Mouse (Mus musculus) stomach, embryonic 14.5 days (tissue): Measurements from ENCODE around the gene H2-DMb2. TPM values are rescaled to one million over a fixed set of nuclear protein-coding genes. Genes with fewer than 3 reads are reported as not detected.

Experiments
- ATAC-seq: fragments of 200-750 bp; cut with Nextera tagmentation; 2 replicates; pipeline ENCODE4 v1.8.0; 2017; ENCODE audit warnings: low read depth, moderate TSS enrichment; ENCODE audit not compliant: insufficient number of reproducible peaks, insufficient read depth, low FRiP score
- H3K27ac ChIP-seq: fragments of 300-500 bp; sonication (generic); 2 replicates; pipeline ENCODE4 v1.5.1; 2014; ENCODE audit warnings: mild to moderate bottlenecking, low read length, moderate library complexity, mixed read lengths
- H3K27me3 ChIP-seq: fragments of 300-500 bp; sonication (generic); 2 replicates; pipeline ENCODE4 v1.6.1; 2014; ENCODE audit warnings: low read length, control low read depth, mixed read lengths; ENCODE audit not compliant: control insufficient read depth, insufficient read depth
- H3K36me3 ChIP-seq: fragments of 300-500 bp; sonication (generic); 2 replicates; pipeline ENCODE4 v1.6.1; 2014; ENCODE audit warnings: mild to moderate bottlenecking, control low read depth, low read length, moderate library complexity, mixed read lengths; ENCODE audit not compliant: control insufficient read depth, insufficient read depth
- H3K4me1 ChIP-seq: fragments of 300-500 bp; sonication (generic); 2 replicates; pipeline ENCODE4 v1.6.1; 2014; ENCODE audit warnings: low read length, control low read depth, mixed read lengths; ENCODE audit not compliant: control insufficient read depth, insufficient read depth
- H3K4me2 ChIP-seq: fragments of 300-500 bp; sonication (generic); replicated peaks from 2 replicates; pipeline ENCODE4 v1.6.1; 2014; ENCODE audit warnings: low read depth, low read length, control low read depth
- H3K4me3 ChIP-seq: fragments of 300-500 bp; sonication (generic); 2 replicates; pipeline ENCODE4 v1.5.1; 2014; ENCODE audit warnings: low read depth, low read length, control low read depth
- H3K9ac ChIP-seq: fragments of 300-500 bp; sonication (generic); replicated peaks from 2 replicates; pipeline ENCODE4 v1.6.1; 2014; ENCODE audit warnings: low read depth, mild to moderate bottlenecking, control low read depth, low read length, moderate library complexity, mixed read lengths
- H3K9me3 ChIP-seq: fragments of 300-500 bp; sonication (generic); 2 replicates; pipeline ENCODE4 v1.6.1; 2016; ENCODE audit warnings: low read depth, low read length, control low read depth; ENCODE audit not compliant: control insufficient read depth
- WGBS: fragments of 180-500 bp; shearing (Covaris S2); extraction: QIAGEN DNeasy Blood & Tissue Kit; methylation state at CpG from one replicate; pipeline ENCODE4 v1.1.7; 2014; 5-methylcytosine and 5-hydroxymethylcytosine counted together
- polyA plus RNA-seq: library from polyadenylated mRNA; unstranded; fragments of >200 nt; fragmentation: Nextera tagmentation; extraction: Ambion mirVana; gene quantifications from 2 replicates; pipeline ENCODE4 v1.2.1, GENCODE M21; 2014

Gene H2-DMb2
- polyA plus RNA-seq, 1 experiment from 2014 or later = 0.38 TPM

- no peaks in the 10 kb centered on the region for H3K27me3 ChIP-seq
- peak overlapping the region; percentile 98 for H3K4me2 ChIP-seq
- H3K36me3 ChIP-seq = peaks cover 25% of the 10 kb centered on the region
- H3K9me3 ChIP-seq = no peaks in the 10 kb centered on the region
- WGBS = under 1% methylated on average over 31 of the region's 31 CpGs
- H3K9ac ChIP-seq = peak overlapping the region; percentile 90
- H3K4me1 ChIP-seq = peaks cover 14% of the 10 kb centered on the region
- peak overlapping the region; percentile 99 for H3K4me3 ChIP-seq
- peak overlapping the region; percentile 100 for H3K27ac ChIP-seq
- peak; percentile 5; the same call in 1 of the 2 replicates for ATAC-seq
Measured at GRCm38 (mm10) chr17:34120814-34121171, 22.3 kb upstream of the H2-DMb2 start.

DNA sequence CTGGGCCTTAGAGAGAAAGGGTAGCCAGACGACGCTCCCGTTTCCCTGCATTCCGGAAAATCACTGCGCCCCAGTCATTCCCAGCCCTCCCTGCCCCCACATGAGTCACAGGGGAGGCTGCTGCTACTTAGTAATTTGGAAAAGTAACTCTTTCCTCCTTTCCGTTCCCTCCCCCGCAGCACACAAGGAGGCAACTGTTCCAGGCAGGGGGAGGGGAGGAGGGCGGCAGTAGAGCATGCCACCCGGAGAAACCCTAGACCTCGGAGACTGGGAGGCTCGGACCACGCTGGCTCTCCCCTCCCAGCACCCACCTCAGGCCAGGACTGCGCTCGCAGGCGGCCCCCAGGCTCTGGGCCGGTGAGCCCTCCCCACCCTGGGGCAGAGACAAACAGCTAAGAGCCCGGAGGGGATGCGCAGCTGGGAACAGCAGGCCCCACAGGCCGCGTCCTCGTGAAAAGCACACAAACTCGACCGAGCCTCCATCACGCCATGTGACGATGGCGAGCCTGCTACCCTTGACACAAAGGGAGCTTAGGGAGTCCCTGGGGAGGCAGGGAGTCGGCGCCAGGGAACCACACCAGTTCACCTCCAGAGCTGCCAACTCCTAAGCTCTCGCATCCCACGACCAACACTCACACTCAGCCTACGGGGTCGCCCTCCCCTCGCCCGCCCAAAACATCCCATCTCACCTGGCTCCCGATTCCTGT is 21.8 kb upstream of the H2-DMb2 start:
- Histone ChIP-seq H3K4me1 (peaks cover 14% of the 10 kb centered on the region), H3K9ac (peak overlapping the region; percentile 90), H3K9me3 (no peaks in the 10 kb centered on the region), H3K36me3 (peaks cover 20% of the 10 kb centered on the region), H3K27me3 (no peaks in the 10 kb centered on the region), H3K4me3 (peak overlapping the region; percentile 99), H3K27ac (peak overlapping the region; percentile 100), H3K4me2 (peak overlapping the region; percentile 98)
- WGBS = 0% methylated on average over 31 of the region's 35 CpGs
- peak; percentile 12; the same call in 1 of the 2 replicates for ATAC-seq

DNA sequence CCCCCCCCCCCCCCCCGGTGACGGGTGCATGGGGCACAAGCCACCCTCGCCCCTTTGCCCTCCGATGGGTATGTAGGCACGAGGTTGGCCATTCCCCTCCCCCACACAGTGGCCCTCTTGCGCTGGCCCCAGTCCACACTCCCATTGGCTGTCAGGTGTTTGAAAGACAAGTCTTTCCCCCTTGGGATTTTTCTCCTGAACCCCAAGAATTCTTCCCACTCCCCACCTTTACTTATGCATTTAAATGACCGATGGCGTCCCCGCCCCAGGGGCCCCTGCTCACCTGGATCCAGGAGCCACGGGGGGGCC is 21.3 kb upstream of the H2-DMb2 start:
- no peak for ATAC-seq
- no peaks in the 10 kb centered on the region for H3K9me3 ChIP-seq
- 3% methylated on average over 5 of the region's 10 CpGs for WGBS

GRCm38 (mm10) chr17:34122188-34122984 is 20.7 kb upstream of the H2-DMb2 start, which contains the start of gene Brd2:
Brd2 (minus strand) TSS chr17:34122634.
- H3K36me3 ChIP-seq = peaks cover 10% of the 10 kb centered on the region
- ATAC-seq = peak; percentile 56
- WGBS = 1% methylated on average over 70 of the region's 75 CpGs
- peaks cover 8% of the 10 kb centered on the region for H3K4me1 ChIP-seq
- H3K4me3 ChIP-seq = peak within 1 kb of the TSS; percentile 99
- H3K9me3 ChIP-seq = no peaks in the 10 kb centered on the region
- peak within 1 kb of the TSS; percentile 98 for H3K4me2 ChIP-seq
- peak within 1 kb of the TSS; percentile 100 for H3K27ac ChIP-seq
- H3K27me3 ChIP-seq = no peaks in the 10 kb centered on the region
- H3K9ac ChIP-seq = peak within 1 kb of the TSS; percentile 90

More for the DNA sequence above, 21.3 kb upstream of the H2-DMb2 start:
- Histone ChIP-seq H3K4me2 (peak overlapping the region; percentile 98), H3K4me3 (peak overlapping the region; percentile 99), H3K4me1 (peaks cover 8% of the 10 kb centered on the region), H3K36me3 (peaks cover 15% of the 10 kb centered on the region), H3K27ac (peak overlapping the region; percentile 100), H3K27me3 (no peaks in the 10 kb centered on the region), H3K9ac (peak overlapping the region; percentile 90)

DNA sequence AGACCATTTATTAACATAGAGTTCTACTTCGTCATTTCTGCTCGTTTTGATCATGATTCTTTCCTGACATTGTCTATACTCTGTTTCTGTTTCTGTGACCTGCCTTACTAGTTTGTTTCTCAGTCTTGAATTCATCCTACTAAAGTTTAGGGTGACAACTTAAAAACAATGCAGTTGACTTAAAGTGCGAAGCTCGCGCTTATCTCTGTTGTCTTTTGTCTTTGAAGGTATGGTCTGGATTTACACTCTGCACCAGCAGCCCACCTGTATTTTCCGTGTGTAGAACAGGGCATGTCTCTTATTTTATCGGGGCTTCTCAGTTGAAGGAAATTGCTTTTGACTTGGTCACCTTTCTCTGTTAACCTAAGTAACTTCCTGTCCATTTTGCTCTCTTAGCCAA is 20.0 kb upstream of the H2-DMb2 start:
- no peaks in the 10 kb centered on the region for H3K27me3 ChIP-seq
- peak overlapping the region; percentile 98 for H3K4me2 ChIP-seq
- no peak for ATAC-seq
- peak overlapping the region; percentile 90 for H3K9ac ChIP-seq
- H3K4me1 ChIP-seq = peaks cover 12% of the 10 kb centered on the region
- 2% methylated on average over 7 of the region's 7 CpGs for WGBS
- H3K4me3 ChIP-seq = peak overlapping the region; percentile 99
- peak overlapping the region; percentile 100 for H3K27ac ChIP-seq
- peaks cover 8% of the 10 kb centered on the region for H3K36me3 ChIP-seq
- H3K9me3 ChIP-seq = no peaks in the 10 kb centered on the region

DNA sequence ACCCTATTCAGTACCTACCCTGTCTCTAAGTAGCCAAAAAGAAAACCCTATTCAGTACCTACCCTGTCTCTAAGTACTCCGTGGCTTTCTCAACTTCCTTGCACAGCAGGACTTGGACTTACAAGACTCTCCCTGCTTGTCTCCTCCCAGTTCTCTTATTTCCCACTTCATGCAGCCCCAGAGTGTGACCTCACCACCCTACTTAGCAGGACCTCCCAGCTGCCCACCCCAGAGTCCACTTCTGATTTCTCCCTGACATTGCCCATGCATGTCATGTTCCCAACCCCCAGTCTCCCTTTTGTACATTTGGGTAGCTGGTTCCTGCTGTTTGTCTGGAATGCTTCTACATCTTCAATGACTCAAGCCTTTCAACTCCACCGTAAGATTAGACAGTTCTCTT is 19.6 kb upstream of the H2-DMb2 start:
- Histone ChIP-seq H3K4me1 (peaks cover 12% of the 10 kb centered on the region), H3K9me3 (no peaks in the 10 kb centered on the region), H3K27ac (peak overlapping the region; percentile 100), H3K9ac (peak overlapping the region; percentile 90), H3K4me2 (peak overlapping the region; percentile 98), H3K36me3 (peaks cover 4% of the 10 kb centered on the region), H3K27me3 (no peaks in the 10 kb centered on the region), H3K4me3 (peak overlapping the region; percentile 99)
- ATAC-seq = no peak
- WGBS = 3% methylated on average over 2 of the region's 2 CpGs

- 70% methylated on average over 6 of the region's 6 CpGs for WGBS
- Histone ChIP-seq H3K36me3 (no peaks in the 10 kb centered on the region), H3K4me1 (peaks cover 19% of the 10 kb centered on the region), H3K4me2 (no peak overlapping the region), H3K27ac (no peak overlapping the region), H3K27me3 (no peaks in the 10 kb centered on the region), H3K9ac (no peak overlapping the region), H3K4me3 (no peak overlapping the region), H3K9me3 (no peaks in the 10 kb centered on the region)
- ATAC-seq = no peak
Measured at GRCm38 (mm10) chr17:34124649-34125048, 18.5 kb upstream of the H2-DMb2 start.

- no peak overlapping the region for H3K4me3 ChIP-seq
- no peaks in the 10 kb centered on the region for H3K9me3 ChIP-seq
- no peak overlapping the region for H3K27ac ChIP-seq
- no peak for ATAC-seq
- H3K36me3 ChIP-seq = no peaks in the 10 kb centered on the region
- WGBS = 54% methylated on average over 9 of the region's 9 CpGs
- no peak overlapping the region for H3K9ac ChIP-seq
- H3K4me1 ChIP-seq = peaks cover 19% of the 10 kb centered on the region
- no peak overlapping the region for H3K4me2 ChIP-seq
- no peaks in the 10 kb centered on the region for H3K27me3 ChIP-seq
Measured at GRCm38 (mm10) chr17:34126826-34127420, 16.2 kb upstream of the H2-DMb2 start.
